22 mouse cellular contexts compared by ENCODE assay signal in the genomic region with DNA sequence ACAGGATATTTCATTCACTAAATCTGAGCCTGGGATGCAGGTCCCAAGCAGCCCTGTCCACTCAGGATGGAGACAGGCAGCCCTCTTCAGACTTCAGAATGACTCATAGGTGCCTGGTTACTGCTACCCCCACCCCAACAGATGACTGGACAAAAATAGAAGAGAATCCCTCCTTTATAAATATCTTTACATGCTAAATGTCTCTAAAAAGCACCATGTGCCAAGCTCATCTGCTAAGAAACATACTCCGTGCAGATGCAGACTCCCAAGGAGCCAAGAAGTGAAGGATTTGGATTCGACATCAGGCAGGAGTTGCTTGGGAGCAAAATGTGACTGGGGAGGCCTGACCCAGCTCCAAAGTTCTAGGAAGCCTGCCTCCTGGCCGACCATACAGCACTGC. TPM values are rescaled to one million over a fixed set of nuclear protein-coding genes. Genes with fewer than 3 reads are reported as not detected.
"Had no signal": no experiment of that assay in that cellular context is flagged by ENCODE, and none has a peak within 500 bp of the region (broad histone marks: within the 10 kb centered on the region; RNA-seq: fewer than 3 reads in every experiment).

No protein-coding gene starts in this region.

- ATAC-seq: midbrain, embryonic 16.5 days had no signal

- DNase-seq: lung, adult 18-20 months; lung, embryonic 14.5 days; lung, postnatal 10 days; lung, postnatal 4 days; midbrain, embryonic 14.5 days; retina, postnatal 1 day; right cerebral cortex, adult 18-20 months; right cerebral cortex, postnatal 25 days; right cerebral cortex, postnatal 4 days; spleen, adult 18-20 months; thymus, adult 18-20 months; thymus, postnatal 14 days; thymus, postnatal 36 days had no signal

- H3K9me3 ChIP-seq: midbrain, embryonic 10.5 days; midbrain, embryonic 12.5 days; neural tube, embryonic 13.5 days; neural tube, embryonic 15.5 days; stomach, embryonic 15.5 days had no signal

- H3K27me3 ChIP-seq: midbrain, embryonic 12.5 days; neural tube, embryonic 13.5 days; neural tube, embryonic 15.5 days; stomach, embryonic 15.5 days had no signal

- H3K36me3 ChIP-seq: midbrain, embryonic 10.5 days; midbrain, embryonic 12.5 days; neural tube, embryonic 13.5 days; neural tube, embryonic 15.5 days; stomach, embryonic 15.5 days had no signal

- H3K4me3 ChIP-seq: midbrain, embryonic 10.5 days; midbrain, embryonic 12.5 days; myocyte; neural tube, embryonic 13.5 days; neural tube, embryonic 15.5 days; stomach, embryonic 15.5 days had no signal

- H3K4me1 ChIP-seq: midbrain, embryonic 12.5 days; neural tube, embryonic 13.5 days; neural tube, embryonic 15.5 days; stomach, embryonic 15.5 days had no signal

- H3K9ac ChIP-seq: lung, embryonic 14.5 days; midbrain, embryonic 12.5 days; neural tube, embryonic 13.5 days; neural tube, embryonic 15.5 days; stomach, embryonic 15.5 days had no signal

- H3K27ac ChIP-seq: midbrain, embryonic 10.5 days; midbrain, embryonic 12.5 days; neural tube, embryonic 13.5 days; neural tube, embryonic 15.5 days; stomach, embryonic 15.5 days had no signal

- H3K4me2 ChIP-seq: lung, embryonic 14.5 days; midbrain, embryonic 12.5 days; neural tube, embryonic 13.5 days; neural tube, embryonic 15.5 days; stomach, embryonic 15.5 days had no signal

RNA-seq across cellular contexts. Expression of a gene that starts 46.1 kb away (rescaled TPM):
- total RNA-seq: megakaryocyte-erythroid progenitor cell, adult 5-6 weeks had no signal
- polyA plus RNA-seq: thymus, postnatal 0 days had no signal
